In the genomic region with DNA sequence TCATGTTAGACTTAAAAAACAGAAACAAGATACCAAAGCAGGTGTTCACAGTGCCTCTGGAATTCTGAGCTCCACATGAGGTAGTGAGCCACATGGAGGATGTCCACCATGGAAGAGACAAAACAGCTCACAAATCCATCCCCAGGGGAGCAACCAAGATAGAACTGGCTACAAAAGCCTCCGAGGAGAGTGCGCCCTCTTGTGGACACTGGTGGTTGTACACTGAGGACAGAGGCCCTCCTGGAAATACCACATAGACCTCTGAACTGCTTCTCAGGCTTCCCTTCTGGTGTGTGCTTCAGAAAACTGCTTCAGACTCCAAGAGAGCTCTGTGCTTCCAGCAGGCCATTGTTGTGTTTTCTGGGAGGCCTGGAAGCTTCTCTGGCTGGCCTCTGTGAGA, we compare ENCODE assay signal across 9 mouse cellular contexts. TPM values are rescaled to one million over a fixed set of nuclear protein-coding genes. Genes with fewer than 3 reads are reported as not detected.
DNase-seq lines count a peak whose midpoint lies in the region; TF ChIP-seq lines count a peak whose summit lies in the region.
"Had no signal": no experiment of that assay in that cellular context is flagged by ENCODE, and none has a peak within 500 bp of the region (broad histone marks: within the 10 kb centered on the region; RNA-seq: fewer than 3 reads in every experiment).

No protein-coding gene starts in this region.

- H3K36me3 ChIP-seq in ES-Bruce4 (ENCODE audit: control insufficient read depth, insufficient read depth, low read length, poor library complexity, severe bottlenecking) = no peaks in the 10 kb centered on the region
- H3K36me3 ChIP-seq: heart, embryonic 13.5 days had no signal

- peak; percentile 90 for TF ChIP-seq CTCF in ES-Bruce4 (IDR thresholded peaks at IDR 0.05; ENCODE audit: low read depth, low read length)
- peak; percentile 90 for TF ChIP-seq CTCF in gastrocnemius, adult 2 months (IDR thresholded peaks at IDR 0.05)
- peak; percentile 88 for TF ChIP-seq CTCF in lung, adult 2 months (IDR thresholded peaks at IDR 0.05; ENCODE audit: insufficient read depth, low read length)

- no peak for TF ChIP-seq POLR2A in ES-Bruce4 (IDR thresholded peaks at IDR 0.05; ENCODE audit: insufficient read depth, low read length)
- no peak for TF ChIP-seq POLR2A in lung, adult 2 months (IDR thresholded peaks at IDR 0.05; ENCODE audit: borderline replicate concordance, extremely low read depth, low read depth, low read length)

- H3K4me1 ChIP-seq in ES-Bruce4 (ENCODE audit: control insufficient read depth, insufficient read depth, low read length) = no peaks in the 10 kb centered on the region
- peaks cover 3% of the 10 kb centered on the region; the same call in 1 of the 2 replicates for H3K4me1 ChIP-seq in lung, adult 2 months (ENCODE audit: control insufficient read depth, insufficient read depth, low read length)

- no peak overlapping the region for H3K4me3 ChIP-seq in ES-Bruce4 (ENCODE audit: low read depth, low read length)
- no peak overlapping the region for H3K4me3 ChIP-seq in gastrocnemius, adult 2 months
- H3K4me3 ChIP-seq in lung, adult 2 months (replicated peaks; ENCODE audit: extremely low read depth, low read depth, low read length) = no peak overlapping the region
- H3K4me3 ChIP-seq: heart, embryonic 13.5 days had no signal

- no peaks in the 10 kb centered on the region for H3K9me3 ChIP-seq in ES-Bruce4 (replicated peaks; ENCODE audit: control insufficient read depth, insufficient read depth, low read length, poor library complexity, severe bottlenecking)
- H3K9me3 ChIP-seq: heart, embryonic 13.5 days had no signal

- no peak for TF ChIP-seq EP300 in ES-Bruce4 (IDR thresholded peaks at IDR 0.05; ENCODE audit: insufficient read depth, low read depth, low read length)

- 2% methylated on average over 2 of the region's 2 CpGs for WGBS in lung, adult 2 months

- H3K27me3 ChIP-seq in ES-Bruce4 (ENCODE audit: control insufficient read depth, insufficient read depth, low read length, poor library complexity, severe bottlenecking) = no peaks in the 10 kb centered on the region
- H3K27me3 ChIP-seq: heart, embryonic 13.5 days had no signal

- peak; percentile 73 for DNase-seq in 416B (ENCODE audit: low read depth)
- DNase-seq in cerebellum, adult 11-12 months = peak; percentile 37
- DNase-seq in gastrocnemius, adult 2 months = peak; percentile 86
- DNase-seq in kidney, postnatal 36 days = peak; percentile 78 to 92
- DNase-seq in lung, adult 2 months = peak; percentile 82
- DNase-seq in right cerebral cortex, postnatal 14 days = peak; percentile 80
- DNase-seq in urinary bladder, postnatal 14 days (ENCODE audit: low spot score) = peak; percentile 83

- H3K9ac ChIP-seq in ES-Bruce4 (ENCODE audit: low read depth, poor library complexity, severe bottlenecking) = no peak overlapping the region
- H3K9ac ChIP-seq: heart, embryonic 13.5 days had no signal

- intact Hi-C loops in gastrocnemius, adult 2 months (cut with DNase I) = no loop called here

- H3K27ac ChIP-seq in ES-Bruce4 (ENCODE audit: insufficient read depth, low read length) = no peak overlapping the region
- peak overlapping the region; percentile 35; the same call in 1 of the 2 replicates for H3K27ac ChIP-seq in gastrocnemius, adult 2 months
- H3K27ac ChIP-seq: heart, embryonic 13.5 days had no signal

RNA-seq across cellular contexts. Expression of a gene that starts 12.5 kb away (rescaled TPM):
- polyA plus RNA-seq in ES-Bruce4 (2011; ENCODE audit: insufficient read depth, insufficient read length, low read depth, missing spikeins) = 160 and 180 TPM in 2 replicates
- total RNA-seq in gastrocnemius, adult 2 months (2021) = 100 to 1,000 TPM; 116 to 287 TPM
- 1,209 and 1,438 TPM in 2 replicates for polyA plus RNA-seq in lung, adult 2 months (2012; rRNA removed)

RNA-seq across cellular contexts. Expression of a gene that starts 12.6 kb away (rescaled TPM):
- polyA plus RNA-seq in ES-Bruce4 (2011; ENCODE audit: insufficient read depth, insufficient read length, low read depth, missing spikeins) = 5.8 and 6.3 TPM in 2 replicates
- total RNA-seq in gastrocnemius, adult 2 months (2021) = 10 to 100 TPM; 23.3 to 34.5 TPM
- polyA plus RNA-seq in lung, adult 2 months (2012; rRNA removed) = 10.1 and 10.3 TPM in 2 replicates

RNA-seq across cellular contexts. Expression of a gene that starts 54.2 kb away (rescaled TPM):
- 5.8 and 9.0 TPM in 2 replicates for polyA plus RNA-seq in ES-Bruce4 (2011; ENCODE audit: insufficient read depth, insufficient read length, low read depth, missing spikeins)
- total RNA-seq in gastrocnemius, adult 2 months (2021) = 10 to 100 TPM in 1 of 2 experiments, 1 to 10 TPM in 1; 9.1 to 14.9 TPM
- 6.1 and 7.0 TPM in 2 replicates for polyA plus RNA-seq in lung, adult 2 months (2012; rRNA removed)

RNA-seq across cellular contexts. Expression of a gene that starts 54.2 kb away (rescaled TPM):
- 31.9 and 34.4 TPM in 2 replicates for polyA plus RNA-seq in ES-Bruce4 (2011; ENCODE audit: insufficient read depth, insufficient read length, low read depth, missing spikeins)
- 10 to 100 TPM; 31.5 to 35.5 TPM for total RNA-seq in gastrocnemius, adult 2 months (2021)
- 28.8 and 30.6 TPM in 2 replicates for polyA plus RNA-seq in lung, adult 2 months (2012; rRNA removed)
